17 mouse cellular contexts compared by ENCODE assay signal in the genomic region with DNA sequence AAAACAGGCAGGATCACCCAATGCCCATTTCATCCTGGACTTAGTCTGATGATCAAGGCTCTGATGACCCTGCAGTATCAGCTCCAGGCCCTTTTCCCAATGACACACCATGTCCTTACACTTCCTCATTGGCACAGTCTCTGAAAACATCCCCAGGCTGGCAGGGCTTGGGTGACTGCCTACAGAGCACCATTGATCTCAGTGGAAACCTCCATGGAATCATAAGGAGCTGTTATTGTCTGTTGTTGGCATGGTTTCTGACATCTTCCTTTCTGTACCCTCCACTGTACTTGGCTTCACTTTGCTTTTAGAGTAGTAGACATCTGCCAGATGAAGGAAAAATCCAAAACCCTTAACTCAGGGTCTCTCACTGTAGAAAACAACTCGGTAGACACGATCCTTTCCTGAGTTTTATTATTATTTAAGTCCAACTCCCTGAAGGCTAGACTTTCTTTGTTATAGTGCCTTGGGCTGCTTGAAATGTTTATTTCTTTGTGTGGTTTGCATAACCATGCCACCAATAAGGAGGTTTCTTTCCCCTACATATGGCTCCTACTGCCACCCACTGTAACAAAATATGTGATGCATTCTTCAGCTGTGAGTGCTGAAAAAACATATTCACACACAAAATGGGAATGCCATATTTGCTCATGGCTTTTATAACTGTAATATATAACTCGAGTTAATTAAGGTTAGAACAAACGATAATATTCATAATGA. TPM values are rescaled to one million over a fixed set of nuclear protein-coding genes. Genes with fewer than 3 reads are reported as not detected.
A peak's percentile ranks its signal among the peaks of the same experiment; 100 is the strongest.
DNase-seq lines count a peak whose midpoint lies in the region; ATAC-seq lines count a peak whose summit lies in the region.
"Had no signal": no experiment of that assay in that cellular context is flagged by ENCODE, and none has a peak within 500 bp of the region (broad histone marks: within the 10 kb centered on the region; RNA-seq: fewer than 3 reads in every experiment).

No protein-coding gene starts in this region.

- H3K4me3 ChIP-seq in hindbrain, embryonic 15.5 days = no peak overlapping the region
- no peak overlapping the region for H3K4me3 ChIP-seq in hindbrain, embryonic 13.5 days
- no peak overlapping the region for H3K4me3 ChIP-seq in midbrain, embryonic 11.5 days (ENCODE audit: low read depth, low read length)
- no peak overlapping the region for H3K4me3 ChIP-seq in midbrain, embryonic 10.5 days
- H3K4me3 ChIP-seq: erythroblast, embryonic 14.5 days had no signal

- H3K4me1 ChIP-seq in hindbrain, embryonic 15.5 days (replicated peaks) = no peaks in the 10 kb centered on the region
- no peaks in the 10 kb centered on the region for H3K4me1 ChIP-seq in hindbrain, embryonic 13.5 days (replicated peaks)
- H3K4me1 ChIP-seq in midbrain, embryonic 11.5 days (ENCODE audit: control insufficient read depth, insufficient read depth, low read length) = no peaks in the 10 kb centered on the region
- no peaks in the 10 kb centered on the region for H3K4me1 ChIP-seq in midbrain, embryonic 10.5 days

- H3K36me3 ChIP-seq in hindbrain, embryonic 15.5 days = no peaks in the 10 kb centered on the region
- H3K36me3 ChIP-seq in hindbrain, embryonic 13.5 days = no peaks in the 10 kb centered on the region
- H3K36me3 ChIP-seq in midbrain, embryonic 11.5 days (ENCODE audit: control insufficient read depth, insufficient read depth, low read length) = no peaks in the 10 kb centered on the region
- H3K36me3 ChIP-seq in midbrain, embryonic 10.5 days = no peaks in the 10 kb centered on the region

- no peaks in the 10 kb centered on the region for H3K27me3 ChIP-seq in hindbrain, embryonic 15.5 days
- H3K27me3 ChIP-seq in hindbrain, embryonic 13.5 days = no peaks in the 10 kb centered on the region
- no peaks in the 10 kb centered on the region for H3K27me3 ChIP-seq in midbrain, embryonic 11.5 days (ENCODE audit: control insufficient read depth, insufficient read depth, low read length)
- H3K27me3 ChIP-seq in midbrain, embryonic 10.5 days (ENCODE audit: low read depth, poor library complexity, severe bottlenecking) = no peaks in the 10 kb centered on the region

- ATAC-seq in hindbrain, embryonic 15.5 days (ENCODE audit: low FRiP score, low read depth) = peak; percentile 81
- ATAC-seq in hindbrain, embryonic 13.5 days (ENCODE audit: low FRiP score) = no peak
- no peak for ATAC-seq in midbrain, embryonic 11.5 days (ENCODE audit: low FRiP score)

- peak; percentile 6 for DNase-seq in cerebellum, adult 11-12 months
- no peak for DNase-seq in cerebellum, adult 8-10 months
- DNase-seq in midbrain, embryonic 11.5 days (ENCODE audit: low spot score, missing footprints) = peak; percentile 1
- no peak for DNase-seq in midbrain, embryonic 10.5 days (ENCODE audit: low spot score)
- peak; percentile 26 for DNase-seq in layer of hippocampus, adult 8-10 months (ENCODE audit: low spot score in 2 of 2)
- no peak for DNase-seq in lung, postnatal 25 days (ENCODE audit: low spot score)
- DNase-seq: gastrocnemius, postnatal 10 days; kidney, adult 8-10 months; kidney, postnatal 36 days; lung, adult 18-20 months; lung, postnatal 36 days had no signal

- no peak overlapping the region for H3K27ac ChIP-seq in hindbrain, embryonic 15.5 days (replicated peaks)
- H3K27ac ChIP-seq in hindbrain, embryonic 13.5 days = no peak overlapping the region
- H3K27ac ChIP-seq in midbrain, embryonic 11.5 days (ENCODE audit: low read depth, low read length) = no peak overlapping the region
- no peak overlapping the region for H3K27ac ChIP-seq in midbrain, embryonic 10.5 days (replicated peaks)

- no peaks in the 10 kb centered on the region for H3K9me3 ChIP-seq in hindbrain, embryonic 15.5 days
- no peaks in the 10 kb centered on the region for H3K9me3 ChIP-seq in hindbrain, embryonic 13.5 days
- no peaks in the 10 kb centered on the region for H3K9me3 ChIP-seq in midbrain, embryonic 11.5 days (ENCODE audit: control insufficient read depth, low read length)
- H3K9me3 ChIP-seq in midbrain, embryonic 10.5 days (replicated peaks) = no peaks in the 10 kb centered on the region

- no peak overlapping the region for H3K9ac ChIP-seq in hindbrain, embryonic 15.5 days
- no peak overlapping the region for H3K9ac ChIP-seq in hindbrain, embryonic 13.5 days
- no peak overlapping the region for H3K9ac ChIP-seq in midbrain, embryonic 11.5 days (ENCODE audit: low read length)

- 84% methylated on average over 4 of the region's 4 CpGs for WGBS in hindbrain, embryonic 15.5 days
- 92% methylated on average over 4 of the region's 4 CpGs for WGBS in hindbrain, embryonic 13.5 days
- 87% methylated on average over 4 of the region's 4 CpGs for WGBS in midbrain, embryonic 11.5 days
- 85% methylated on average over 4 of the region's 4 CpGs for WGBS in midbrain, embryonic 10.5 days

- no peak overlapping the region for H3K4me2 ChIP-seq in hindbrain, embryonic 15.5 days
- H3K4me2 ChIP-seq in hindbrain, embryonic 13.5 days = no peak overlapping the region
- no peak overlapping the region for H3K4me2 ChIP-seq in midbrain, embryonic 11.5 days

RNA-seq across cellular contexts. Expression of a gene that starts 10.0 kb away (rescaled TPM):
- 0.49 and 0.59 TPM in 2 replicates for polyA plus RNA-seq in hindbrain, embryonic 15.5 days (2015; fragmentation: Nextera tagmentation; extraction: Ambion mirVana)
- 0.35 and 0.70 TPM in 2 replicates for polyA plus RNA-seq in hindbrain, embryonic 13.5 days (2015; fragmentation: Nextera tagmentation; extraction: Ambion mirVana)
- not detected in 2 replicates for polyA plus RNA-seq in midbrain, embryonic 11.5 days (2014; fragmentation: Nextera tagmentation; extraction: Ambion mirVana)
- 0.10 TPM in 1 of 2 replicates, not detected in the other for polyA plus RNA-seq in midbrain, embryonic 10.5 days (2016; fragmentation: Nextera tagmentation; extraction: Ambion mirVana)
- under 1 TPM in 1 of 4 experiments, not detected in 3; 0.27 TPM for total RNA-seq in layer of hippocampus, adult 8-10 months (2022)
- total RNA-seq: MEL had no signal
- polyA plus RNA-seq: embryonic facial prominence, embryonic 11.5 days; erythroblast, embryonic 14.5 days had no signal

RNA-seq across cellular contexts. Expression of a gene that starts 39.9 kb away (rescaled TPM):
- polyA plus RNA-seq in hindbrain, embryonic 15.5 days (2015; fragmentation: Nextera tagmentation; extraction: Ambion mirVana) = 0.69 and 1.2 TPM in 2 replicates
- 0.14 and 0.93 TPM in 2 replicates for polyA plus RNA-seq in hindbrain, embryonic 13.5 days (2015; fragmentation: Nextera tagmentation; extraction: Ambion mirVana)
- 0.12 and 0.15 TPM in 2 replicates for polyA plus RNA-seq in midbrain, embryonic 11.5 days (2014; fragmentation: Nextera tagmentation; extraction: Ambion mirVana)
- polyA plus RNA-seq in midbrain, embryonic 10.5 days (2016; fragmentation: Nextera tagmentation; extraction: Ambion mirVana) = not detected in 2 replicates
- not detected for total RNA-seq in layer of hippocampus, adult 8-10 months (2022)
- total RNA-seq: left cerebral cortex, postnatal 36 days had no signal
- polyA plus RNA-seq: erythroblast, embryonic 14.5 days had no signal

Comparison
In these comparisons a context has a peak if more than half of its experiments do, and no peak if none do; other contexts are left out.
1. DNase-seq: peak in cerebellum, adult 11-12 months (single experiment), midbrain, embryonic 11.5 days (single experiment) and layer of hippocampus, adult 8-10 months (2 of 2); none in cerebellum, adult 8-10 months (single experiment), midbrain, embryonic 10.5 days (single experiment) and lung, postnatal 25 days (single experiment).